Mouse (Mus musculus): ENCODE measurements around the gene Actr8. TPM values are rescaled to one million over a fixed set of nuclear protein-coding genes. Genes with fewer than 3 reads are reported as not detected.

Gene Actr8
- polyA plus RNA-seq (2017; shearing (Covaris generic)) = 10 to 100 TPM; 64.3 to 81.6 TPM

GRCm38 (mm10) chr14:29978254-29979204, at the start of gene Actr8:
TSS of gene Actr8 (plus strand) at chr14:29978337.

DNA sequence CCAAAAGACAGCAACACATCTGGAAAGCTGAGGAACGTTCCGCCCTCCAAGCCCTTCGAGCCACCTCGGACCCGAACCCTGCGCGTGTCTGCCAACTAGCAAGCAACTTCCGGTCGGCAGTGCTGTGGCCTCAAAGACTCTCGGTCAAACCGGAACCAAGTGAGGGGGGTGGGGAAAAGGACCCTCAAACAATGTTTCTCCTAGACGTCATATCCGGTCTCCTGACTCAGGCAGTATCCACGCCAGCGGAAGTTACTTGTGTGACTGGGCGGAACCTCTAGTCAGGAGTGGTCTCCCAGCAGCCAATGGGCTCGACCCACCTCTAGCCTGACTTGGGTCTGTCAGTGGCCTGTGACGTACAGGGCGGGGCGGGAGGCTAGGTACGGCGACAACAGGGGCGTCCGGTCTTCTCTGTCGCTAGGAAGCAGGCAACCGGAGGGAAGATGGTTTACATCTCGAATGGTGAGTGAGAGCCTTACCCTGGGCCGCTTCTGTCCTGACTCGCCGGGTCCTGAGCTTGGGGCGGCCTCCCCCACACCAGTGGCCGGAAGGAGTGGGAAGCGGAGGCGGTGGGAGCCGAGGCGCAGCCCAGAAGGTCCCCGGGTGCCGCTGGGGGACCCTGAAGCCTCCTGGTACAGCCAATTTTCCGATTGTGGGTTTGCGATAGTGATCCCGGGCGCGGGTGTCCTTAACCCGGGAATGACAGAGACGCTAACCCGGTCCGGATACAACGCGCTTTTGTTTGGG, 9.9 kb upstream of the Actr8 start, which contains the start of gene Selenok:
Gene Selenok (plus strand): TSS at position 234 of the 747 bp plus-strand sequence.

GRCm38 (mm10) chr14:30008733-30009575, 30.8 kb downstream of the Actr8 start, which contains the start of the genes Il17rb and Chdh:
TSS of gene Il17rb (minus strand) at chr14:30008896.
TSS of gene Chdh (plus strand) at chr14:30009023.

Other genes starting within 250 kb of the Actr8 start
- gene Selenok, start 10.0 kb upstream of the Actr8 start, polyA plus RNA-seq (2017; shearing (Covaris generic)) = 100 to 1,000 TPM; 227 to 240 TPM
- gene Il17rb, start 30.6 kb downstream of the Actr8 start, polyA plus RNA-seq (2017; shearing (Covaris generic)) = 10 to 100 TPM in 1 of 2 experiments, 1 to 10 TPM in 1; 8.9 to 11.4 TPM
- gene Chdh, start 30.7 kb downstream of the Actr8 start, polyA plus RNA-seq (2017; shearing (Covaris generic)) = 1 to 10 TPM; 1.9 to 4.6 TPM